Mouse (Mus musculus) ES-E14 (cell line): ENCODE measurements around the gene Ywhag. TPM values are rescaled to one million over a fixed set of nuclear protein-coding genes. Genes with fewer than 3 reads are reported as not detected.

Source experiments
- DNase-seq: peaks from one replicate; pipeline ENCODE4 v3.0.0-alpha.2; 2013; ENCODE audit warnings: low read depth, low spot score
- H3K27ac ChIP-seq: 2 replicates; pipeline ENCODE4 v1.5.1; 2012; ENCODE audit warnings: low read depth, mild to moderate bottlenecking, low read length, moderate library complexity, mixed read lengths; ENCODE audit not compliant: poor library complexity, insufficient read depth, severe bottlenecking
- H3K36me3 ChIP-seq: 2 replicates; pipeline ENCODE4 v1.6.1; 2012; ENCODE audit warnings: mild to moderate bottlenecking, low read length, moderate library complexity, mixed read lengths; ENCODE audit not compliant: control insufficient read depth, poor library complexity, insufficient read depth, severe bottlenecking
- H3K4me1 ChIP-seq, 2 experiments: fragments of 150-350 bp in 1 of 2; sonication (generic) in 1 of 2; 2 replicates each; pipeline ENCODE4 v1.6.1; 2012; ENCODE audit warnings: low read length in 2 of 2, mild to moderate bottlenecking in 1 of 2, mixed read lengths in 1 of 2; ENCODE audit not compliant: control insufficient read depth in 2 of 2, insufficient read depth in 2 of 2, poor library complexity in 1 of 2
- H3K4me3 ChIP-seq, 2 experiments: fragments of 150-350 bp in 1 of 2; sonication (generic) in 1 of 2; 2 replicates each; pipeline ENCODE4 v1.5.1; 2012; ENCODE audit warnings: low read length in 2 of 2, low read depth in 1 of 2, mild to moderate bottlenecking in 1 of 2, mixed read lengths in 1 of 2; ENCODE audit not compliant: insufficient read depth in 1 of 2, poor library complexity in 1 of 2, severe bottlenecking in 1 of 2
- H3K9ac ChIP-seq: 2 replicates; pipeline ENCODE4 v1.6.1; 2012; ENCODE audit warnings: low read depth, mild to moderate bottlenecking, low read length, mixed read lengths; ENCODE audit not compliant: poor library complexity, insufficient read depth, severe bottlenecking
- H3K9me3 ChIP-seq: fragments of 150-350 bp; sonication (generic); 2 replicates; pipeline ENCODE4 v1.6.1; 2012; ENCODE audit warnings: low read depth, mild to moderate bottlenecking, low read length; ENCODE audit not compliant: control insufficient read depth, insufficient read depth
- CHD2 ChIP-seq: IDR thresholded peaks from 2 replicates; pipeline ENCODE4 v1.6.1; 2014; ENCODE audit warnings: mild to moderate bottlenecking, low read depth, low read length, inconsistent platforms
- HCFC1 ChIP-seq: IDR thresholded peaks from 2 replicates; pipeline ENCODE4 v1.6.1; 2012; ENCODE audit warnings: low read length, inconsistent platforms, borderline replicate concordance; ENCODE audit not compliant: insufficient read depth
- MAFK ChIP-seq: IDR thresholded peaks from 2 replicates; pipeline ENCODE4 v1.6.1; 2014; ENCODE audit warnings: mild to moderate bottlenecking, low read depth, low read length, inconsistent platforms; ENCODE audit not compliant: insufficient read depth
- ZC3H11A ChIP-seq: IDR thresholded peaks from 2 replicates; pipeline ENCODE4 v1.6.1; 2012; ENCODE audit warnings: low read depth, mild to moderate bottlenecking, inconsistent platforms, low read length, borderline replicate concordance
- ZNF384 ChIP-seq: IDR thresholded peaks from 2 replicates; pipeline ENCODE4 v1.6.1; 2012; ENCODE audit warnings: low read depth, low read length, inconsistent platforms
- in situ Hi-C, 2 experiments: fragments of 600-800 bp; cut with MboI; formaldehyde crosslinking; loops; one replicate each; pipeline ENCODE4 v1.15.1; 2025; ENCODE audit warnings: low sequenced_read_pairs in 2 of 2, inconsistent platforms in 1 of 2; ENCODE audit not compliant: unreplicated experiment in 2 of 2
- total RNA-seq: library from RNA; depleted of rRNA; stranded (reverse); fragments of 300-350 nt; gene quantifications from 2 replicates; pipeline ENCODE4 v1.2.3, GENCODE M21; 2012

The Ywhag gene
- total RNA-seq, 1 experiment: 176 TPM

DNA sequence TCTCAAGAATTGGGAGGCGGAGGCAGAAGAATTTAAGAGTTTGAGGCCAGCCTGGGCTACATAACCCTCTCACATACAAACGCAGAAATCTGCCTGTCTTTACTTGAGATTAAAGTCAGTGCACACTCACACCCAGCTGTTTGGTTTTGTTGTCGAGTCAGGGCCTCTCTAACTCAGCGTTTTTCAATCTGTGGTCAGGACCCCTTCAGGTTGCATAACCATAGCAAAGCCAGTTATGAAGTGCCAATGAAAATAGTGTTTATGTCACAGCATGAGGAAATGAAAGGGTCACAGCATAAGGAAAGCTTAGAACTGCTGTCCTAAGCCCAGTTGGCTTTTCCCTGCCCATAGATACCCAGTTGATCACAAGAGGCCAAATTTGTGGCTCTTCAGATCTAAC is 27.6 kb downstream of the Ywhag start:
- Histone ChIP-seq H3K9me3 (no peaks in the 10 kb centered on the region), H3K36me3 (peaks cover 54% of the 10 kb centered on the region), H3K4me3 (no peak overlapping the region), H3K4me1 (peaks cover 2 to 30% of the 10 kb centered on the region in 2 experiments; a peak in 3 of 4 replicates), H3K27ac (no peak overlapping the region), H3K9ac (no peak overlapping the region)
- no peak for DNase-seq
- TF ChIP-seq ZC3H11A: no peak
- TF ChIP-seq ZNF384: no peak
- TF ChIP-seq MAFK: no peak
- in situ Hi-C loops: no loop called here

DNA sequence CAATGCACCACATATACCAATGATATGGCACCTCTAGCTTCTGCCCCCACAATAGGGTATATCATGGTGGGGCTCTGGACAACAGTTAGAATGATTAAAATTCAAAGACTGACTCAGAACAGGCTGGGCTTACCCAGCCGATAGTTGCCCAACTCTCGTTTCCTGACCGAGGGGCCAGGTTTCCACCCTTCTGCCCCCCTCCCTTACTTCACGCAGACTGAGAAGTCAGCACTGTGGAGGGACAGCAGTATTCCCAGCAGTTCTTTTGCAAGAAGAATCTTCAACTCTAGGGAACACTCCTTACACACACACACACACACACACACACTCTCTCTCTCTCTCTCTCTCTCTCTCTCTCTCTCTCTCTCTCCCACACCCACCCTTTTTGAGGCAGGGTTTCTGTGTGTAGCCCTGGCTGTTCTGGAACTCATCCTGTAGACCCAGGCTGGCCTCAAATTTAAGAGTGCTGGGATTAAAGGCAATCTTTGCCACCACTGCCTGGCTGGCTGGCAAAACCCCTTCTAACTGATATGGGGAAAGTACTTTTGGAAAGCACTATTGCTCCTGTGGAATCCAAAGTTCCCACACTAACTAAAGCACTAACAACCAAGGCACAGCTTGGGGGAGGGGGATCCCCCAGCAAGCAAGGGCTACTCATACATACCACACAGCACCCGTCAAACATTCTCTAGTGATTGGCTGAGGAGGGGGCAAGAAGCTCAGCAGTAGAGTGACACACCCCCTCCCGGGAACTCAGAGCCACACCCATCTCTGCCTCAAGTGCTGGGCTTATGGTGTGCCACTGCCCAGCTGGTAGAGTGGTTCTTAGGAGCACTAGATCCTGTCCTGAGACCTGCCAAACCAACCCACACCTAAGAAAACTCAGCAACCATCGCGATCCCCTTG is 28.8 kb downstream of the Ywhag start:
- H3K9ac ChIP-seq: no peak overlapping the region
- no peak for TF ChIP-seq ZNF384
- TF ChIP-seq MAFK: no peak
- no peak for TF ChIP-seq HCFC1
- no peak for TF ChIP-seq ZC3H11A
- no peak for TF ChIP-seq CHD2
- in situ Hi-C loops: no loop called here
- DNase-seq: no peak
- H3K4me1 ChIP-seq: peaks cover 2 to 19% of the 10 kb centered on the region in 2 experiments; a peak in 3 of 4 replicates
- H3K36me3 ChIP-seq: peaks cover 41% of the 10 kb centered on the region
- H3K4me3 ChIP-seq: no peak overlapping the region
- no peak overlapping the region for H3K27ac ChIP-seq
- H3K9me3 ChIP-seq: no peaks in the 10 kb centered on the region

GRCm38 (mm10) chr5:135904259-135904658 is 30.2 kb downstream of the Ywhag start:
- H3K4me1 ChIP-seq: peaks cover 2 to 15% of the 10 kb centered on the region in 2 experiments; a peak in 3 of 4 replicates
- in situ Hi-C loops: no loop called here
- H3K27ac ChIP-seq: no peak overlapping the region
- H3K9me3 ChIP-seq: no peaks in the 10 kb centered on the region
- DNase-seq: no peak
- H3K4me3 ChIP-seq: no peak overlapping the region
- TF ChIP-seq MAFK (no peak), HCFC1 (no peak), CHD2 (no peak), ZNF384 (no peak)
- H3K9ac ChIP-seq: no peak overlapping the region
- H3K36me3 ChIP-seq: peaks cover 29% of the 10 kb centered on the region

GRCm38 (mm10) chr5:135903551-135904151 is 30.8 kb downstream of the Ywhag start:
- peak overlapping the region; percentile 53 to 65 for H3K4me3 ChIP-seq
- H3K9me3 ChIP-seq: no peaks in the 10 kb centered on the region
- peak overlapping the region; percentile 49; the same call in 1 of the 2 replicates for H3K27ac ChIP-seq
- in situ Hi-C loops: no loop called here
- peak; percentile 93 for DNase-seq
- peaks cover 24% of the 10 kb centered on the region for H3K36me3 ChIP-seq
- H3K4me1 ChIP-seq: peaks cover 2 to 15% of the 10 kb centered on the region in 2 experiments; a peak in 3 of 4 replicates
- H3K9ac ChIP-seq: peak overlapping the region; percentile 63
- TF ChIP-seq CHD2 (no peak; the same call in 1 of the 2 replicates), HCFC1 (no peak), ZNF384 (no peak), ZC3H11A (no peak), MAFK (no peak)
